Mouse (Mus musculus): Measurements from ENCODE around the gene Rhbdl1. TPM values are rescaled to one million over a fixed set of nuclear protein-coding genes. Genes with fewer than 3 reads are reported as not detected.

Gene Rhbdl1
- total RNA-seq (2021) = 10 to 100 TPM; 59.0 to 59.7 TPM

- peak; percentile 87 to 94 for DNase-seq (ENCODE audit: low spot score in 2 of 2)
- intact Hi-C loops (cut with DNase I) = no loop called here
These were observed at the start of gene Rhbdl1 for GRCm38 (mm10) chr17:25837076-25837410. TSS of gene Rhbdl1 (minus strand) at chr17:25837295.

GRCm38 (mm10) chr17:25886806-25887205, 49.7 kb upstream of the Rhbdl1 start:
- DNase-seq (ENCODE audit: low spot score in 2 of 2) = no peak
- intact Hi-C loops (cut with DNase I) = no loop called here

GRCm38 (mm10) chr17:25885636-25886035, 48.5 kb upstream of the Rhbdl1 start:
- intact Hi-C loops (cut with DNase I) = no loop called here
- peak; percentile 29 to 64 for DNase-seq (ENCODE audit: low spot score in 2 of 2)

- no peak for DNase-seq (ENCODE audit: low spot score in 2 of 2)
- intact Hi-C loops (cut with DNase I) = no loop called here
These were observed 46.7 kb upstream of the Rhbdl1 start for GRCm38 (mm10) chr17:25883824-25884223.

GRCm38 (mm10) chr17:25883268-25883667, 46.2 kb upstream of the Rhbdl1 start:
- intact Hi-C loops (cut with DNase I) = no loop called here
- DNase-seq (ENCODE audit: low spot score in 2 of 2) = no peak

- intact Hi-C loops (cut with DNase I) = no loop called here
- no peak for DNase-seq (ENCODE audit: low spot score in 2 of 2)
These were observed 45.2 kb upstream of the Rhbdl1 start for GRCm38 (mm10) chr17:25882306-25882705.

- intact Hi-C loops (cut with DNase I) = no loop called here
- no peak for DNase-seq (ENCODE audit: low spot score in 2 of 2)
These were observed 44.6 kb upstream of the Rhbdl1 start for GRCm38 (mm10) chr17:25881691-25882090.

GRCm38 (mm10) chr17:25880913-25881641, 44.0 kb upstream of the Rhbdl1 start:
- no peak for DNase-seq (ENCODE audit: low spot score in 2 of 2)
- intact Hi-C loops (cut with DNase I) = no loop called here

- intact Hi-C loops (cut with DNase I) = no loop called here
- no peak for DNase-seq (ENCODE audit: low spot score in 2 of 2)
These were observed 43.3 kb upstream of the Rhbdl1 start, which contains the start of gene Wfikkn1 for GRCm38 (mm10) chr17:25880196-25880910. TSS of gene Wfikkn1 (minus strand) at chr17:25880858.

- intact Hi-C loops (cut with DNase I) = no loop called here
- no peak for DNase-seq (ENCODE audit: low spot score in 2 of 2)
These were observed 42.7 kb upstream of the Rhbdl1 start for GRCm38 (mm10) chr17:25879750-25880149.

- DNase-seq (ENCODE audit: low spot score in 2 of 2) = peak in 1 of 2 experiments; percentile 50
- intact Hi-C loops (cut with DNase I) = no loop called here
These were observed 42.2 kb upstream of the Rhbdl1 start for GRCm38 (mm10) chr17:25879261-25879660.

GRCm38 (mm10) chr17:25878611-25879180, 41.6 kb upstream of the Rhbdl1 start:
- intact Hi-C loops (cut with DNase I) = no loop called here
- no peak for DNase-seq (ENCODE audit: low spot score in 2 of 2)

- intact Hi-C loops (cut with DNase I) = no loop called here
- no peak for DNase-seq (ENCODE audit: low spot score in 2 of 2)
These were observed 40.9 kb upstream of the Rhbdl1 start for GRCm38 (mm10) chr17:25877741-25878610.

GRCm38 (mm10) chr17:25877025-25877424, 39.9 kb upstream of the Rhbdl1 start:
- intact Hi-C loops (cut with DNase I) = no loop called here
- DNase-seq (ENCODE audit: low spot score in 2 of 2) = no peak

- no peak for DNase-seq (ENCODE audit: low spot score in 2 of 2)
- intact Hi-C loops (cut with DNase I) = no loop called here
These were observed 39.3 kb upstream of the Rhbdl1 start for GRCm38 (mm10) chr17:25876347-25876915.

GRCm38 (mm10) chr17:25875171-25876136, 38.4 kb upstream of the Rhbdl1 start:
- intact Hi-C loops (cut with DNase I) = no loop called here
- DNase-seq (ENCODE audit: low spot score in 2 of 2) = peak; percentile 91 to 95

- intact Hi-C loops (cut with DNase I) = no loop called here
These were observed 37.7 kb upstream of the Rhbdl1 start, which contains the start of gene Mettl26 for GRCm38 (mm10) chr17:25874721-25875170. TSS of gene Mettl26 (plus strand) at chr17:25875074.

GRCm38 (mm10) chr17:25874148-25874720, 37.1 kb upstream of the Rhbdl1 start:
- no peak for DNase-seq (ENCODE audit: low spot score in 2 of 2)
- intact Hi-C loops (cut with DNase I) = no loop called here

More at GRCm38 (mm10) chr17:25874721-25875170, 37.7 kb upstream of the Rhbdl1 start, which contains the start of gene Mettl26:
- peak; percentile 98 to 99 for DNase-seq (ENCODE audit: low spot score in 2 of 2)
